Mouse (Mus musculus): ENCODE measurements at regions not wholly inside any gene's neighbourhood (a gene's known extent, or its start where the extent isn't known, plus 50 kb on each side); places are given as distances from the start of the nearest gene placed in this dataset.
"Not testable (repeated sequence)": the region's sequence is repeated elsewhere in the genome, so short reads cannot be mapped to it uniquely, and the experiment has no call there.

DNA sequence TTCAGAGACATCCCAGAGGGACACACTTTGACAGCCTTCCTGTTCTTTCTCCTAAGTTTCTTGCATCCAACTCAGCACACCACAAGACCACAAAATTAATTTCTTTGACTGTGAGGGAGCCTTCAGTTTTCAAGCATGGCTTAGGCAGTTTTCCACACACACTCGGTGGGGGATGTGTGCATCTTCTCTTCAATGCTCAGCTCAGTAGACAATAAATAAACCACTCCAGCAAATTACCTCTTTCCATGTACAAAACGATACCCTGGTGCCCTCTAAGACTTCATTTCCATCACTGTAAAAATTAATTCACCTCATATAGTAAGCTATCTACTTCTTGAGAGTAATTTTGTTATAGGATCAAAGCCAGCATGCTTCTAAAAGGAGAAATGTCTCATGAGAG, 184.6 kb downstream of the Samd5 start:
- ATAC-seq (replicated peaks; ENCODE audit: poor library complexity) = no peak

DNA sequence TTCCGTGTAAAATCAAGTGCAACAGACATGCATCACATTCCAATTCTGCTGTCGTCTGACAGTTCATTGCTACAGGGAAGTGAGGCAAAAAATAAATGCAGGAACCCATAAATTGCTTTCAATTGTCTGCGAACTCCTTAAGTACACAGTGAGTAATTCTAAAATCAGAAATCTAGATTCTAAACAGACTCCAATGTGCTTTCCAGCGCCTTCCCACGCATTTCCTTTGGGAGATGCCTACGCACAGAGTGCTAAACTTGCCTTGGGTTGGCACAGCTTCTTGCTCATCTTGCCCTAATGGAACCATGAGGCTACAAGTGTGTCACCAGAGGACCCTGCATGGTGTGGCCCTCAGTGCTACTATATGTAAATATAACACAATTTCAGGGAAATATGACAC, 212.6 kb downstream of the Samd5 start:
- no peak for ATAC-seq (replicated peaks; ENCODE audit: poor library complexity)

DNA sequence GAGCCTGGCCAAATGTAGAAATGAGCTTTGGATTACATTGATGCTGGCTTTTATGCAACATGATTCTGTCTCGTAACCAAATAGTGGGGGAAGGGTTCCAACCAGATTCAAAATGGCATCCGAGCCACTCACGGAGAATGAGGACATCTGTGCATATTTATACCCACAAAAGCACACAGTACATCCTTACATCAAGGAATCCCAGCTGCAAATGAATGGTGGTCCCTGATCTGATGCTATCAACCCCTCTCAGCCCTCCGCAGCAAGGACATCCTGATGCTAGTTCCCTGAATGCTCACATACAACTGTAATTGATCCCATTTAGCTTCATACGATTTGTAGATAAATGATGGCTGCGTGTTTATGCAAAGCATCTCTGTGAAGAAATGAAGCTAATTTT, 215.9 kb downstream of the Samd5 start:
- ATAC-seq (replicated peaks; ENCODE audit: poor library complexity) = no peak

DNA sequence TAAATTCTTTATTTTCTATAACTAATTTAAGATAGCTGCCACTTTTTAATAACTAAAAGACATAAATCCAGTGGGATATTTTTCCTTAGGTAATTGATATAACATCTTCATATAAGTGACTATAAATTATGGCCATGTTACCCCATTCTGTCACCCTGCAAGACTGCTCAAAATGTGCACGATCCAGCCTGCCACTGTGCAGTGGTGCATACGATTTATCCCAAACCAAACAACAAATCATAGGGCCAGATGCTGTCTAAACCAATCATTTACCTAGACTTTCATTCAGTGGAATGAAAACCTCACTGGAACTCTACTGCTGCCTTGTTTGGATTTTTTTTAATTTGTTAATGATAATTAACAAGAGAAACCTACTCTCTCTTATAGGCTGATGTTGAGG, 216.5 kb downstream of the Samd5 start:
- ATAC-seq (replicated peaks; ENCODE audit: poor library complexity) = no peak

DNA sequence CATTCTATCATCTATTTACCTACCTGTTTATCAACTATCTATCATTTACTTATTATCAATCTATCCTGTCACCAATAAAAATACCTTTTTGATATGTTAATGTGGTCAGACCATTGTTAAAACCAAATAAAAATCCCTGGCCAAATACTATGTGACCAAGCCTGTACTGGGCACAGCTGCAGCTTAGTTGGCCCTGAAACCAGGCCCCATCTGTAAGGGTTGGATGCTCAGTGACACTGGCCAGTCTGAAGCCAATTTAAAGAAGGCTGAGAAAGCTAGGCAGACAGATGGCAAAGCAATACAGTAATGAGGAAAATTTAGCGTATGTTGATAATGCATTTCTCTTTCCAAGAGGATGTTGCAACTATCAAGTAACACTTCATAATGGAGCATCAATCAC, 217.8 kb downstream of the Samd5 start:
- ATAC-seq (replicated peaks; ENCODE audit: poor library complexity) = no peak

DNA sequence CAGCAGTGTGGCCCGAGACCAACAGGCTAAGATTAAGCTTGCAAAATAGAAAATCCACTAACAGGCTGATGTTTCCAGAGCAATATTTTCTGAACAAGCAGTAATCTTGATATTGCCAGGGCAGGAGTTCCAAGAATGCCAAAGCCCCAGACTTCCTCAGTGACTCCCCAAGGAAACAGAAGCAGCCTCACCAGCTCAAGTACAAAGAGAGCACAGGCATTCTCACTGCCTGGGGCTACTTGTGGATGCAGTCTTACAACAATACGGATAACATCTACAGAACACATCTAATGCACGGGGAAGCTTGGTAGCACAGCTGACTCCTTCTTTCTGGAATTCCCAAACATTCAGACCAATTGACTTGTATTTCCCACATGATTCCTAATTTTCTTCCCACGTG, 235.9 kb downstream of the Samd5 start:
- ATAC-seq (replicated peaks; ENCODE audit: poor library complexity) = no peak

DNA sequence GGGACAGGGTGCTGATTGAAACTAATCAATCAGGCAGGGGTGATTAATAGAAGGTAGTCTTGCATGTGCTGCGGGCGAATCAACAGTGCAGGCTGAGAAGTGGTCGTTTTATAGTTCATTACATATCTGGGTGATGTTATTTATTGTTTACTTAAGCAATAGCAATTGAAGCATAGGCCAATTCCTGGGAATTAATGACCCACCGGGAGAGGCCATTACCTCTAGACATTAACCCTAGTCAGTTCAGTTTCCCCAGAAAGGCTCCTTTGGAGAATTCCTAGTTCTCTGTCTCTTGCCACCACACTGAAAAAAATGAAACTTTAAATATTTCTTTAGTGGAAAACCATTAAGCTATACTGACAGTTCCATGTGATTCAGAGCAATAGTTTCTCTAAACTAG, 236.6 kb downstream of the Samd5 start:
- ATAC-seq (replicated peaks; ENCODE audit: poor library complexity) = no peak

DNA sequence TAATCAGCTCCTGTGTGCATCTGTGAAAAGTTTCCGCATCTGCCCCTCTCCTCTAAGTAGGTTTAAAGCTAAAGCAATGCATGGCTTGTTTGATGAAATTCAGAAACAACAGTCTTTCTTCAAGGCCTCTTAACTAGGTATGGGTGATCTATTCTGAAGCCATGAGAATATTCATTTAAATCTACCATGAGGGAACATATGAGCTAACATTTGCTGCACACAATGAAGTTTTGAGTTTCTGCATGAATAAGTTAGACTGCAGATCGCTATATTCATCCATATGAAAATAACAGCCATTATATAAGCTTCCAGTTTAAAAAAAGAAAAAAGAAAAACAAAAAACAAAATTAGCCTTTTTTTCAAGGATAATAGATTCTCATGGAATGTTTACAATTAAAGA, 245.9 kb downstream of the Samd5 start:
- ATAC-seq (replicated peaks; ENCODE audit: poor library complexity) = no peak

DNA sequence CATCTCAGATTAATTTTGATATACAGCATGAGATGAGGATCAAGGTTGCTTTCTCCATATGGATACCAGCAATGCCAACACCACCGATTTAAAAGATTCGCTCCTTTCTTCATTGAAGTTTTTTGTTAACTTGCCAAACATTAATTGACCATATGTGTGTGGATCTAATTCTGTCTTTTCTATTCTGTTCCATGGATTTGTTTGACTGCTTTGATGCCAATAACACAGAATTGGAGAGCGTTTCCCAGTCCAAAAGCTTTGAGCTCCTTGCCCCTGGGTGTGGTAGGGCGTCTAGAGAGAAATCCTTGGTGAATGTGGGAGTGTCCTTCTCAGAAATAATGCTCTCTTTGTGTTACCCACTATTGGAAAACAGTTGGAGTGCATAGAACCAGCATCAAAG, 254.3 kb downstream of the Samd5 start:
- ATAC-seq (replicated peaks; ENCODE audit: poor library complexity) = no peak

DNA sequence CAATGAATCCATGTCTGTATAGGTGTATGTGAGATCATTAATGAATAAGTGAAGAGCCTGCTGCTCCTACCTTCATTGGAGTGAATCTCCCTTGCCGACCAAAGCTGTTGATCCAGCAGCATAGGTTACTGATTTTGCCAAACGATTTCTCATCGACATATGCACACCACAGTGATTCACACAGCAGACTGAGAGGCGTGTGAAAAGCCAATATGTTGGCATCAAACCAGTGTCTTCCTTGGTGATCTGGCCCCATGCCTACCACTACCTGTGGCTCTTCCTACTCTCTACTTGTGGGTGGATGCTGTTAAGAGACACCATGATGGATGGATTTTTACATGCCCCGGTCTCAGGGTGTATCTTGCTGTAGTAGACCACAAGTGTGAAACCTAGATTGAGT, 258.3 kb downstream of the Samd5 start:
- no peak for ATAC-seq (replicated peaks; ENCODE audit: poor library complexity)

DNA sequence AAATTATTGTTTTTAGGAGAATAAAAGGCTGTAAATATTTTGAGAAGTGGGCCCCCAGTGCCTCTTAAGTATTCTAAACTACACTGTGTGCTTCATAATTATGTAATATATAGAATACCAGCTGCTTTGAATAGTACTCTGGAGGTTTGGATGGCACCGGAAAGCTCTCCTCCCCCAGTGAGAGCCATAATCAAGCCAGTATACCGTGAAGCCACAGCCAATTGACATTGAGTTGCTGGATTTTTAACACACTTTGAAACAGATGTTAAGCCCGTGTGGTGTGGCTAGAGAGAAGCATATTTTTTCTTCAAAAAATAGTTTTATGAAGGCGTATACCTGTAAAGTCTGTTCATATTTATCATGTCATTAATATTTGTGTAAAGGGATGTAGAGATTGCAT, 268.9 kb downstream of the Samd5 start:
- ATAC-seq (replicated peaks; ENCODE audit: poor library complexity) = no peak

DNA sequence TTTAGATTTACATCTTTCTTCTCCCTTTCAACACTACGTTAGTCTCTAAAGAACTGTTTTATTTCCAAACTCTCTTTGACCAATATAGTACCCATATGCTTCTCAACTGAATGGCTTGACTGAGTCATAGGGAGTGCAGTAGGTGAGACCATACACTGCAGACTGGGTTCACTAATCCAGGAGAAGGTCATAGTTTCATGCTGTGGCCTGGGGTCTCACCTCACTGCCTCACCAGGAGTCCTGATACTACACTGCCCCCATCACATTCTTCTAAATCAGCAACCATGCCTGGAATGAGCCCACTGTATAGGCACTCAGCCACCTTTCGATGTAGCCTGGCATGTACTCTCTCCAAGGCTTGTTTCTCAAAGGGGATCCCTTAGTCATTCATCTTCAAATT, 269.6 kb downstream of the Samd5 start:
- ATAC-seq (replicated peaks; ENCODE audit: poor library complexity) = no peak

DNA sequence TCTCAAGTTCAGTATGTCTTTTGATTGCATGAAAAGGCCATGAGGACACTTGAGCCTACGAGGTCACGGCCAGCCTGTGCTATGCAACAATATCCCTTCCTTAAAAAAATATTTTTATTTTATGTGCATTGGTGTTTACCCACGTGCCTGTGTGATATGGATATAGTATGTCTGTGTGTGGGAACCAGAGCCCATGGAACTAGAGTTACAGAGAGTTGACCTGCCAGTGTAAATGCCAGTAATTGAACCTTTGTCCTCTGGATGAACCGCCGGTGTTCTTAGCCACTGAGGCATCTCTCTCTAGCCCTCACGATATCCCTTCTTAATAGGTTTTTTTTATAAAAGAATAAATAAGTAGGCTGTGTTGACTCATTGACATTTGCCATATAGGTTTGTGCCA, 270.0 kb downstream of the Samd5 start:
- ATAC-seq (replicated peaks; ENCODE audit: poor library complexity) = no peak

DNA sequence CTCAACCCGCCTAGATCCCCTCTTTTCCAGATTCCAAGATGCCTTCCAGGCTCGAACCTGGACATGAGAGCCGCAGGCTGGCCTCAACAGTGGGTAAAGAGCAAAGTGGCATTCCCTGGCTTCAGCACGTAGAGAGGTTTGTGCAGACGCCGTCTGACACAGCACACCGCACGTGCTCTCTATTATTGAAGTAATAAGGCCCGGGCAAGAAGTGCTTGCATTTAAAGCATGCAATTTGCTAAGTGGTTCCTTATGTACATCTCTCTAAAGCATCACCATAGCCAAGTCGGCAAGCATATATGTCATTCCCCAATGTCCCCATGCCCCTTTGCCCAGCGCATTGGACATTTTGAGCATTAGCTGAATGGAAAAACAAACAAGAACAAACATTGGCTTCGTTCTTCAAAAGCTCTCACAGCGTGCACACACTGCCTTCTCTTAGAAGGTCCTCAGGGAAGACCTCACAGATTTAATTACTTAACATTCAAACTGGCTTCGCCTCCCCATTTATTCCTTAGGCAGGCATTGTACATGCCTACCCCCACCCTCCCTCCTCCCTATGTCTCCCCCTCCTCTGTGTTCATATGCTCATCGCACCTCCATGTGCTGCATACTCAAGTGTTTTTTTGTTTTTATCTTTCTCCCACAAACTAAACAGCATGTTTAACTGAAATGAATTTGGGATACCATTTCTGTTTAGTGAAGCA, 273.9 kb downstream of the Samd5 start:
- no peak for ATAC-seq (replicated peaks; ENCODE audit: poor library complexity)

DNA sequence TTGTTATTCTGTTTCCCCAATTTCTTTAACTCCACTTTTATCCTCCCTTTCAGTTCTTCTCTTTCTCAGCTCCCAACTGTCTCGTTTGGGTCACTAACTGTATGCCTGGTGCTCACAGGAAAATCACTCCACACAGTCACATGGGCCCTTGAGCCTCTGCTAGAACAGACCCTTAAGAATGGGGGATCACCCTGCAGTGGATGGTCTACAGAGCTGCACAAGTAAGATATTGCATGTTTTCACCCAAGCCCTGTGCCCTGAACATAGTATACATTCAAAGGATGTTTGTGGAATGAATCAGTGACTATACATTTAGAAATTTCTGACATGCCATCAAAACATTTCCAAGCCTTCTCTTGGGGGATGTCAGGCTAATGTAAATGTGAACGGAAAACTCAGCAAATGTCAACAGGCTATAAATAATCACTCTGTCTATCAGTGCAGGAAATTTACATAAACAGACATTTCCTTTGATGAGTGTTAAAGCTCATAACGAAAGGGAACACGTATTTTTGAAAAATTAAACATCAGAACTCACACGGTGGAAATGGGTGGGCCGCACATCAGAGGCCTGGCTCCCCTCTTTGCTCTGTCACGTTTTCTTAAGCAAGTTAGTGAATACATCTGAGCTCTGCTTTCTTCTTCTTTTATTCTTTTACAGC, 297.4 kb downstream of the Samd5 start:
- ATAC-seq (replicated peaks; ENCODE audit: poor library complexity) = no peak

DNA sequence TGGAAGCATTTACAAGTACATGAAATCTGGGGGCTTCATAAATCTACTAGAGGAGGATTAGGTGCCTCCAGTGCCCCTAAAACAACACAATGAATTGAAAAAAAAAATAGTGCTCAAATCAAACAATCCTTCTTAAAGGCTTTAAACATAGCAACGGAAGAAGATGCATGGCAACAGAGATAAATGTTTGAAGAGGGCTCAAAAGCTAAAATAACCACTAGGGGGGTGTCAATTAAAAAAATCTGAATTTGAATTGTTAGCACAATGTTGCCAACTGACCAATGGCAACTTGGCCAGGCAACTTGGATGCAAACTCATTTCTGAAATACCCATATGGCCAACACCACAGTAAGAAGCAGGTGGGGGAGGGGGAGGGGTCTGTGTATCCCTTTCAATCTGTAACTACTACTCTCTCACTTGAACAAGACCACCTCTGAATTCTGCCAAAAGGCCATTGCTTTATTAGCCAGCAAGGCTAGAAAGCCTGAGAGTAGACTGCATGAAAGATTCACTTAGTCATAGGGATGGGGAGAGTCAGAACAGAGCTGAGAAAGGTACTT, 312.6 kb downstream of the Samd5 start:
- no peak for ATAC-seq (replicated peaks; ENCODE audit: poor library complexity)

DNA sequence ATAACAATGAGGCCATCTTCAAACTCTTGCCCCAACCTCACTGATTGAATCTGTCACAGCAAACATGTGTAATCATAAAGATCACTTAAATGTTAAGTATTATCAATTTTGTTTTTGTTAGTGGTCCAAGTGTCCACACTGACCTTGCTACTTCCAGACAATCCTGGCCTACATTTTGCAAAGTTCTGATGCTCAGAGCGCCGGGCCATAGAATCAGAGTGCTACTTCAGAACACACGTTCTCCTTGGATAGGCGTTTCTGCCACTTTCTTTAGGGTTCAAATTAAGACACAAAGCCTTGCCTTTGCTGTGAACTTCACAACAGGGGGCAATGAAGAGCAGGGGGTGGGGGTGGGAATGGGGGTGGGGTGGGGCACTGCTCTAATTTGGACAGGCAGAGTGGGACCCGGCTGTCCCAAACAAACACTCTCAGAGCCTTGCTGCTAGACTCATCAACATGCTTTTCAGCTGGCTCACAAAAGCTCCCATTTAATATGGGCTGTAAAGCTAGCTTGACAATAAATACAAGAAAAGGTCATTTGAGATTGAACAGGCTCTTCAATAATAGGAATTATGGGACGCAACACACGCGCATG, 336.7 kb downstream of the Samd5 start:
- ATAC-seq (replicated peaks; ENCODE audit: poor library complexity) = no peak

DNA sequence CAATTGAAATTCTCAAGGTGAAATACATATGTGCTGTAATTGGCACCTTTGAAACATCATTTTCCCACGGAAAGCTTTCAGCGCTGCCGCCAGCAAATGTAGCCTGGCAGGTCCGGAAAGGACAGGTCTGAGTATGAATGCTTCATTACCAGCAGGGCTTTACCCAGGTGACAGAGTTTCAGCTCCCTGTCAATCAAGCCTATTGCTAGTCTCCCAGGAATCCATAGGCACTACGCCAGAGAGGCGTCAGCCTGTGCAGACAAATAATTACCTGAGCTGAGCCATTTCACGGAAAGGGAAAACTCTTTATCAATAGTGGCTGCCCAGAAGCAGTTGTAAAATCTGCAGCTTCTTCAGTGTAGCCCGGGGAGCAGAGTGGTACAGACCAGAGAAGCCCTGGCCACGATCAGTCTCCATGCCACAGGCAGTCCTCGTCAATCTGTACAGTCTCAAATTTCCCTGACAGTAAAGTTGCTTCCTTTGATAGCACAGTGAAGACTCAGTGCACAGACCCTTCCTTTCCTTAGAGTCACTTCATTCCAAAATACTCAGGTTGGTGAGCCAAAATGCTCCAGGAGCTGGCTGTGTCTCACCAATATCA, 340.7 kb downstream of the Samd5 start:
- ATAC-seq (replicated peaks; ENCODE audit: poor library complexity) = no peak

DNA sequence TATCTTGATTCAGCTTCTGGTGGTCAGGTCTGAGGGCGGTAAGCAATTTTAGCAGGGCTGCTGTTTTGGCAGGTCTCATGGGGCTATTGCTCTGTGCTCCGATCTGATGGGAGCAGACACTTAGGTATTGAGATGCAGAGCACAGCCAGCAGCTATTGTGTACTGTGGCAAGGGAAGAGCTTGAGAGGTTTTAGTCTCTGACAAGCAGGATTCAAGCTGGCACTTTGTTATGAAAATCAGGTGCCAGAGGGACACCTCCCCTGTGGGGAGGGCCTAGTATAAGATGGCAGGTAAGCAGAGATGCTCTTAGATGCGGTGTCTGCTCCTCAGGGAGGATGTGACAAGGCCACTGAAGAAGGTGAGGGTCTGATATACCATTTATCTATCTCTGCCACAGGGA, 343.3 kb downstream of the Samd5 start:
- no peak for ATAC-seq (replicated peaks; ENCODE audit: poor library complexity)

DNA sequence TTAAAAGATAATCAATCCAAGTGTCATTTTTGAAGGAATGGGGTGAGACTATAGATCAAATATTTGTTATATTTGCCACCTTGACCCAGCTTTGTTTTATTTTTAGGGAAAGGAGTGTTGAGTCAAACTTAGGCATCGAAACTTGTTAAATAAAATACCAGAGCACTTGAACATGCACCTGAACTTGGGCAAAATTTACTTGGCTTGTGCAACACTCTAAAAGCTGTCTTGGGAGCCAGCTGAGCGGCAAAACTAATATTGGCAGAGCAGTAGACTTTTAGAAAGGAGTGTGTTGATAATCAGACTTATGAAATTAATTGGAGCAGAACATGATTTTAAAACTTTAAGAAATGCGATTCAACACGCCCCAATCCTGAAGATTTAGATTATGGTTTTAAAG, 346.7 kb downstream of the Samd5 start:
- ATAC-seq (replicated peaks; ENCODE audit: poor library complexity) = no peak

DNA sequence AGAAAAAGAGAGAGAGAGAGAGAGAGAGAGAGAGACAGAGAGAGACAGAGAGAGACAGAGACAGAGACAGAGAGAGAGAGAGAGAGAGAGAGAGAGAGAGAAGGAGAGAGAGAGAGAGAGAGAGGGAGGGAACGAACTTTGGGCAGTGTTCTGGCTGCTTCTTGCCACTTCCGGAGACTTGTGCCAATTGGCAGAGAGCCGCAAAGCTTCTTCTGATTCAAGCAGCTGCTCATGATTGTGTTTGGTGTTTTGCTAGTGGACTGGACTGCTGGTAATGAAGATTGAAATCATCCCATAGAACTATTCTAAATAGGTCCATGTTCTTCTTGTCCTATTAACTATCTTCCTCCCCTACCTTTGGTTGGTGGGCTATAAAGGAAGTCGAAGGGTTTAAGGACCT, 347.1 kb downstream of the Samd5 start:
- not testable (repeated sequence) for ATAC-seq (replicated peaks; ENCODE audit: poor library complexity)

DNA sequence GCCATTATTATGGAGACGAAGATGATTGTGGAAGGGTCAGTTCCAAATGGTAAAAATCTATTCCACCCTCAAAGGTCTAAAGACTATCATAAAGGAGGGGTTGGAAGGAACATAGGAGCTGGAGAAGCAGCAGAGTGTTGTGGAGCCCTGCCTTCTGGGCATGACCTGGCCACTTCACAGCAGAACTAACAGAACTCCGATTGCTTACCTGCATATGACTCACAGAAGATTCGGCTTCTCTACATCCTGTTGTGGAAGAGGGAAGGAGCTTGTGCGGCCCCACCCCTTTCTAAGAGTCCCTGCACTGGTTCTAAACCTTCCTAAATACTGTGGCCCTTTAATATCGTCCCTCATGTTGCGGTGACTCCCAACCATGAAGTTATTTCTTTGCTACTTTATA, 362.7 kb downstream of the Samd5 start:
- no peak for ATAC-seq (replicated peaks; ENCODE audit: poor library complexity)

Data from megakaryocyte progenitor cell, adult 5-6 weeks (primary cell).